Mouse (Mus musculus): ENCODE data around the gene Crhr2.

DNA sequence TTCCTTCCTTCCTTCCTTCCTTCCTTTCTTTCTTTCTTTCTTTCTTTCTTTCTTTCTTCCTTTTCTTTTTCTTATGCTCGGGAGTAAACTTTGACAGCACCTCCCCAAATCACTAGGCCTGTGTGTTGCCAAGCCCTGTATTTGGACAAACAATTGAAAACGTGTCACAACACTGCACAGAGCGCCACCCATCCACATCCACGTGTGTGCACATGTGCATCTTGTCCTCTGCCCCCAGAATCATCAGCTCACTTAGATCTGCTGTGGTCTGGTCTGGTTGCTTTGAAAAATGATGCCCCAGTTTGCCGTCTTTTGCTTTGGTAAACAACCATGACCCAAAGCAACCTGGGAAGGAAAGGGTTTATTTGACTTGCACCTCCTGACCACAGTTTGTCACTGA, 43.1 kb upstream of the Crhr2 start:
- TF ChIP-seq CTCF (IDR thresholded peaks at IDR 0.05; ENCODE audit: borderline replicate concordance, extremely low read depth, insufficient read depth, insufficient read length) (no peak), POLR2A (IDR thresholded peaks at IDR 0.05; ENCODE audit: borderline replicate concordance, extremely low read depth, insufficient read depth, insufficient read length, poor library complexity, severe bottlenecking) (no peak)
